Mouse (Mus musculus) cerebellum, postnatal 14 days (tissue): Measurements from ENCODE around the gene Fam167b.
"Not testable (repeated sequence)": the region's sequence is repeated elsewhere in the genome, so short reads cannot be mapped to it uniquely, and the experiment has no call there.

Source experiments
- DNase-seq, 2 experiments: peaks; one replicate each; pipeline ENCODE4 v3.0.0; 2021; ENCODE audit warnings: mixed read lengths in 2 of 2

Gene Fam167b

GRCm38 (mm10) chr4:129557256-129557808 lies 21.0 kb downstream of the Fam167b start:
- no peak for DNase-seq

GRCm38 (mm10) chr4:129556532-129557223 lies 21.7 kb downstream of the Fam167b start:
- DNase-seq = peak; percentile 88 to 92

- peak in 1 of 2 experiments; percentile 27 for DNase-seq
Measured at GRCm38 (mm10) chr4:129555862-129556531, 22.4 kb downstream of the Fam167b start.

GRCm38 (mm10) chr4:129555421-129555861 lies 22.9 kb downstream of the Fam167b start:
- peak; percentile 63 to 84 for DNase-seq

- not testable (repeated sequence) for DNase-seq
Measured at GRCm38 (mm10) chr4:129554512-129554911, 23.8 kb downstream of the Fam167b start.

- DNase-seq = no peak
Measured at GRCm38 (mm10) chr4:129550295-129550694, 28.1 kb downstream of the Fam167b start.

GRCm38 (mm10) chr4:129549306-129549705 lies 29.0 kb downstream of the Fam167b start:
- peak; percentile 18 to 53 for DNase-seq

- DNase-seq = not testable (repeated sequence)
Measured at GRCm38 (mm10) chr4:129547631-129548030, 30.7 kb downstream of the Fam167b start.

- no peak for DNase-seq
Measured at GRCm38 (mm10) chr4:129544106-129544505, 34.2 kb downstream of the Fam167b start.

- DNase-seq = peak; percentile 99
Measured at GRCm38 (mm10) chr4:129542592-129543141, 35.7 kb downstream of the Fam167b start, which contains the start of gene Hdac1. Hdac1 (minus strand) TSS chr4:129542713.

GRCm38 (mm10) chr4:129541868-129542591 lies 36.3 kb downstream of the Fam167b start:
- DNase-seq = peak; percentile 40 to 49

- peak; percentile 28 to 54 for DNase-seq
Measured at GRCm38 (mm10) chr4:129540012-129540411, 38.3 kb downstream of the Fam167b start.

GRCm38 (mm10) chr4:129528901-129529300 lies 49.4 kb downstream of the Fam167b start:
- not testable (repeated sequence) for DNase-seq
